Mouse (Mus musculus): ENCODE measurements around the gene Kdm5a. TPM values are rescaled to one million over a fixed set of nuclear protein-coding genes. Genes with fewer than 3 reads are reported as not detected.

Gene Kdm5a
- total and polyA plus RNA-seq, 3 experiments: 3.4 to 28.8 (median 27.6) TPM

GRCm38 (mm10) chr6:120454627-120455077, 90.7 kb downstream of the Kdm5a start:
- H3K9ac ChIP-seq (ENCODE audit: low read depth, low read length): no peak overlapping the region
- TF ChIP-seq CTCF (IDR thresholded peaks at IDR 0.05) (no peak), EP300 (IDR thresholded peaks at IDR 0.05; ENCODE audit: insufficient read depth, low read depth, low read length) (no peak), POLR2A (IDR thresholded peaks at IDR 0.05; ENCODE audit: insufficient read depth, low read depth, low read length) (no peak)
- peak in 1 of 2 experiments; percentile 35 for DNase-seq
- no peak overlapping the region for H3K4me3 ChIP-seq
- intact Hi-C loops (cut with DNase I): no loop called here
- H3K79me2 ChIP-seq (replicated peaks; ENCODE audit: control insufficient read depth, insufficient read depth, low read length): no peaks in the 10 kb centered on the region
- H3K4me1 ChIP-seq (ENCODE audit: control insufficient read depth, insufficient read depth, low read length): peaks cover 3% of the 10 kb centered on the region
- WGBS: 37% methylated on average over 11 of the region's 11 CpGs
- no peak overlapping the region for H3K27ac ChIP-seq
- H3K27me3 ChIP-seq (ENCODE audit: control insufficient read depth, insufficient read depth, low read length): no peaks in the 10 kb centered on the region
- no peaks in the 10 kb centered on the region for H3K36me3 ChIP-seq (ENCODE audit: control insufficient read depth, insufficient read depth, low read length)

GRCm38 (mm10) chr6:120457074-120457473, 93.2 kb downstream of the Kdm5a start:
- H3K4me1 ChIP-seq (ENCODE audit: control insufficient read depth, insufficient read depth, low read length): peaks cover 3% of the 10 kb centered on the region
- H3K36me3 ChIP-seq (ENCODE audit: control insufficient read depth, insufficient read depth, low read length): no peaks in the 10 kb centered on the region
- intact Hi-C loops (cut with DNase I): no loop called here
- no peak overlapping the region for H3K4me3 ChIP-seq
- 65% methylated on average over 7 of the region's 7 CpGs for WGBS
- TF ChIP-seq CTCF (IDR thresholded peaks at IDR 0.05) (peak; percentile 42), POLR2A (IDR thresholded peaks at IDR 0.05; ENCODE audit: insufficient read depth, low read depth, low read length) (no peak)
- no peaks in the 10 kb centered on the region for H3K79me2 ChIP-seq (replicated peaks; ENCODE audit: control insufficient read depth, insufficient read depth, low read length)
- no peaks in the 10 kb centered on the region for H3K27me3 ChIP-seq (ENCODE audit: control insufficient read depth, insufficient read depth, low read length)
- no peak overlapping the region for H3K27ac ChIP-seq
- no peak overlapping the region for H3K9ac ChIP-seq (ENCODE audit: low read depth, low read length)
- DNase-seq: no peak

DNA sequence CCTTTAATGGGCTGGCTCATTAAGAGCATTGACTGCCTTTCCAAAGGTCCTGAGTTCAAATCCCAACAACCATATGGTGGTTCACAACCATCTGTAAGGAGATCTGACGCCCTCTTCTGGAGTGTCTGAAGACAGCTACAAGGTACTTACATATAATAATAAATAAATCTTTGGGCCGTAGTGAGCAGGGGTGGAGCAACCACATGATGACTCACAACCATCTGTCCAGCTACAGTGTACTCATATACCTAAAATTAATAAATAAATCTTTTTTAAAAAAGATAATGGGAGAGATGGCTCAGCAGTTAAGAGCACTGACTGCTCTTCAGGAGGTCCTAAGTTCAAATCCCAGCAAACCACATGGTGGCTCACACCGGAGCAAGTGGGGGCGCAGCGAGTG, 93.8 kb downstream of the Kdm5a start:
- Histone ChIP-seq H3K9ac (ENCODE audit: low read depth, low read length) (no peak overlapping the region), H3K27me3 (ENCODE audit: control insufficient read depth, insufficient read depth, low read length) (no peaks in the 10 kb centered on the region), H3K4me3 (no peak overlapping the region), H3K4me1 (ENCODE audit: control insufficient read depth, insufficient read depth, low read length) (peaks cover 3% of the 10 kb centered on the region), H3K79me2 (replicated peaks; ENCODE audit: control insufficient read depth, insufficient read depth, low read length) (no peaks in the 10 kb centered on the region), H3K27ac (no peak overlapping the region), H3K36me3 (ENCODE audit: control insufficient read depth, insufficient read depth, low read length) (no peaks in the 10 kb centered on the region)
- DNase-seq: no peak
- intact Hi-C loops (cut with DNase I): no loop called here
- 82% methylated on average over 5 of the region's 5 CpGs for WGBS
- TF ChIP-seq CTCF (IDR thresholded peaks at IDR 0.05): no peak
- TF ChIP-seq EP300 (IDR thresholded peaks at IDR 0.05; ENCODE audit: insufficient read depth, low read depth, low read length): no peak
- TF ChIP-seq POLR2A (IDR thresholded peaks at IDR 0.05; ENCODE audit: insufficient read depth, low read depth, low read length): no peak

- WGBS: 62% methylated on average over 15 of the region's 15 CpGs
- TF ChIP-seq CTCF (IDR thresholded peaks at IDR 0.05) (no peak), POLR2A (IDR thresholded peaks at IDR 0.05; ENCODE audit: insufficient read depth, low read depth, low read length) (no peak), EP300 (IDR thresholded peaks at IDR 0.05; ENCODE audit: insufficient read depth, low read depth, low read length) (no peak)
- no peak overlapping the region for H3K4me3 ChIP-seq
- no peak overlapping the region for H3K9ac ChIP-seq (ENCODE audit: low read depth, low read length)
- H3K79me2 ChIP-seq (replicated peaks; ENCODE audit: control insufficient read depth, insufficient read depth, low read length): no peaks in the 10 kb centered on the region
- H3K27ac ChIP-seq: no peak overlapping the region
- DNase-seq: no peak
- H3K4me1 ChIP-seq (ENCODE audit: control insufficient read depth, insufficient read depth, low read length): no peaks in the 10 kb centered on the region; the same call in 1 of the 2 replicates
- no peaks in the 10 kb centered on the region for H3K36me3 ChIP-seq (ENCODE audit: control insufficient read depth, insufficient read depth, low read length)
- H3K27me3 ChIP-seq (ENCODE audit: control insufficient read depth, insufficient read depth, low read length): no peaks in the 10 kb centered on the region
- intact Hi-C loops (cut with DNase I): no loop called here
Measured at GRCm38 (mm10) chr6:120461217-120461616, 97.3 kb downstream of the Kdm5a start.

DNA sequence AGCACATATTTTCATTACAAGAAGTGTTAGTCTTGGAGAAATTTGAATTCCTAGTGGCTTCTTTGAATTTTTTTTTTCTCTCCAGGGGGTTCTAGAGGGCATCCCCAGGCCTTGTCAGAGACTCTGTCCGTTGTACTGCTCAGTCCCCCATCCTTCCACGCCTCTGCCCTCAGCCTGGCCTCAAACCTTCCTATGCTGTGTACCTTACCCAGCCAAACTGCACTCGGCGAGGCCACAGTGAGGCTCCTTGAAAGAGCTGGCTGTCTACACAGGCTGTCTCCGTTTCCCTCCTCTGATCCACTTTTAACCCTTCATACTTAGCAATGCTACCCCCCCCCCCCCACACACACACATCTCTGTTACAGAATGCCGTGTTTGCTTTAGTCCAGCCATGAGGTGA, 98.3 kb downstream of the Kdm5a start:
- TF ChIP-seq CTCF (IDR thresholded peaks at IDR 0.05): no peak
- no peak overlapping the region for H3K4me3 ChIP-seq
- DNase-seq: no peak
- H3K79me2 ChIP-seq (replicated peaks; ENCODE audit: control insufficient read depth, insufficient read depth, low read length): no peaks in the 10 kb centered on the region
- 65% methylated on average over 6 of the region's 6 CpGs for WGBS
- intact Hi-C loops (cut with DNase I): no loop called here
- H3K4me1 ChIP-seq (ENCODE audit: control insufficient read depth, insufficient read depth, low read length): no peaks in the 10 kb centered on the region; the same call in 1 of the 2 replicates
- no peaks in the 10 kb centered on the region for H3K36me3 ChIP-seq (ENCODE audit: control insufficient read depth, insufficient read depth, low read length)
- no peaks in the 10 kb centered on the region for H3K27me3 ChIP-seq (ENCODE audit: control insufficient read depth, insufficient read depth, low read length)
- no peak overlapping the region for H3K9ac ChIP-seq (ENCODE audit: low read depth, low read length)
- no peak overlapping the region for H3K27ac ChIP-seq

GRCm38 (mm10) chr6:120463086-120463871, 99.4 kb downstream of the Kdm5a start, which contains the start of gene Il17ra:
Il17ra (plus strand) TSS chr6:120463247.
- intact Hi-C loops (cut with DNase I): no loop called here
- TF ChIP-seq EP300 (IDR thresholded peaks at IDR 0.05; ENCODE audit: insufficient read depth, low read depth, low read length): no peak
- peak; percentile 54; the same call in 1 of the 2 replicates for TF ChIP-seq POLR2A (IDR thresholded peaks at IDR 0.05; ENCODE audit: insufficient read depth, low read depth, low read length)
- Histone ChIP-seq H3K27ac (peak within 1 kb of the TSS; percentile 52), H3K4me1 (ENCODE audit: control insufficient read depth, insufficient read depth, low read length) (no peaks in the 10 kb centered on the region; the same call in 1 of the 2 replicates), H3K36me3 (ENCODE audit: control insufficient read depth, insufficient read depth, low read length) (no peaks in the 10 kb centered on the region), H3K4me3 (peak within 1 kb of the TSS; percentile 59), H3K9ac (ENCODE audit: low read depth, low read length) (peak within 1 kb of the TSS; percentile 83), H3K79me2 (replicated peaks; ENCODE audit: control insufficient read depth, insufficient read depth, low read length) (no peaks in the 10 kb centered on the region), H3K27me3 (ENCODE audit: control insufficient read depth, insufficient read depth, low read length) (no peaks in the 10 kb centered on the region)
- peak; percentile 86 to 87 for DNase-seq
- 1% methylated on average over 88 of the region's 90 CpGs for WGBS
